Mouse (Mus musculus): ENCODE results near the gene Sar1b. TPM values are rescaled to one million over a fixed set of nuclear protein-coding genes. Genes with fewer than 3 reads are reported as not detected.

Sar1b gene
- polyA plus RNA-seq, 1 experiment from 2014 or later, result 121 TPM

DNA sequence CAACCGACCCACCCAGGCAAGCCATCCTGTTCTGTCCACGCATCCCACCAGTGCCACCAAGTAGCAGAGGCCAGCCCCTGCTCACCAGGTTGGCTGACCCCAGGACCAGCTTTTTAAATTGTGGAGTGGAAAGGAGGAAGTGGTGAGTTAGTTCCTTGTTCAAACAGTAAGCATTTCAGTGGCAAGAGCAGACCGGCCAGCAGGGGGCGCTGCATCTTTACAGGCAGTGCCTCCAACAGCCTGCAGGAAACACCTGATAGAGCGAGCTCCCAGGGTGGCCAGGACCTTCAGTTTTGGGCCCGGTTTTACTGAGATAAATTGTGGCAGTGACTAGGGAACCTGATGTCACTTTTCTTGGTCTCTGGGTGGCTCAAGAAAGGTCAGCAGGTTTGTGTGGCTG, 54.3 kb downstream of the Sar1b start:
- no peak overlapping the region for H3K27ac ChIP-seq
- H3K4me3 ChIP-seq, result no peak overlapping the region
- H3K9me3 ChIP-seq, result no peaks in the 10 kb centered on the region
- no peak for ATAC-seq (ENCODE audit: insufficient number of reproducible peaks, low FRiP score, low TSS enrichment, low read depth)
- H3K9ac ChIP-seq, result no peak overlapping the region
- H3K36me3 ChIP-seq, result peaks cover 73% of the 10 kb centered on the region
- WGBS, result 29% methylated on average over 6 of the region's 6 CpGs
- no peak overlapping the region for H3K4me2 ChIP-seq
- H3K4me1 ChIP-seq, result no peaks in the 10 kb centered on the region
- no peaks in the 10 kb centered on the region for H3K27me3 ChIP-seq

DNA sequence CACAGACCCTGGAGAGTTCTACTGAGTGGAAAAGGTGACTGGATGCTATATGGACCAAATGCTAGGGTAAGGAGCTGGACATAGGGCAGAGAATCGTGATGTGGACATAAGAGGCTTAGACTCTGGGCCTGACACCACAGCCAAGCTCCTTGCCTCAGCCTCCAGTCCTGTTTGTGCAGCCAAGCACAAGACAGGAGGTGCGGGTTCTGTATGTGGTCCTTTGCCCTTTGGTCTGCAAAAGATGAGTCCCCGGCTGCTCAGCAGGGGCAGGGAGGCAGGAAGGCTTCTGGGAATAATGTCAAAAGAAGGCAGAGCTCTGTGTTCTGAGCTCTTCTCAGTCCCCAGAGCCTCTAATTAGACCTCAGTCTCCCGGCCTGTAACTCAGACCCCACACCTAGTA, 55.4 kb downstream of the Sar1b start:
- H3K9me3 ChIP-seq, result no peaks in the 10 kb centered on the region
- H3K4me2 ChIP-seq, result no peak overlapping the region
- H3K9ac ChIP-seq, result no peak overlapping the region
- no peaks in the 10 kb centered on the region for H3K27me3 ChIP-seq
- no peak overlapping the region for H3K27ac ChIP-seq
- ATAC-seq (ENCODE audit: insufficient number of reproducible peaks, low FRiP score, low TSS enrichment, low read depth), result no peak
- peaks cover 73% of the 10 kb centered on the region for H3K36me3 ChIP-seq
- H3K4me3 ChIP-seq, result no peak overlapping the region
- 86% methylated on average over 4 of the region's 4 CpGs for WGBS
- 0 out of 2 replicates have a peak, but pooled peaks cover 1% of the 10 kb centered on the region for H3K4me1 ChIP-seq

DNA sequence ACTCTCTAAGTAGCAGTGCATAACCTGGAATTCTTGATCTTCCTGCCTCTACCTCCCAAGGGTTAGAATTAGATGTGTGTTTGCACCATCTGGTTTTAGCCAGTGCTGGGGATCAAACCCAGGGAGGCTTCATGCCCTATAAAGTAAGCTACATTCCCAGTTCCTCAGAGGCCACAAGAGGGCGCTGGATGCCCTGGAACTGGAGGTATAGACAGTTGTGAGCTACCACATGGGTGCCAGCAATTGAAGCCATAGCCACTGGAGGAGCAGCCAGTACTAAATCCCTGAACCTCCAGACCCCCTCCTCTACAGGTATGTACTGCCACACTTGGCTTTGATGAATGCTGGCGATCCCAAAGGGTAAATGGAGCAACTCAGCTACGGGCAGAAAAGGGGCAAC, 56.5 kb downstream of the Sar1b start:
- no peak for ATAC-seq (ENCODE audit: insufficient number of reproducible peaks, low FRiP score, low TSS enrichment, low read depth)
- no peaks in the 10 kb centered on the region for H3K27me3 ChIP-seq
- WGBS, result 82% methylated on average over 3 of the region's 3 CpGs
- no peak overlapping the region for H3K4me2 ChIP-seq
- peaks cover 73% of the 10 kb centered on the region for H3K36me3 ChIP-seq
- no peak overlapping the region for H3K9ac ChIP-seq
- H3K9me3 ChIP-seq, result no peaks in the 10 kb centered on the region
- 0 out of 2 replicates have a peak, but pooled peaks cover 3% of the 10 kb centered on the region for H3K4me1 ChIP-seq
- no peak overlapping the region for H3K4me3 ChIP-seq
- H3K27ac ChIP-seq, result no peak overlapping the region

DNA sequence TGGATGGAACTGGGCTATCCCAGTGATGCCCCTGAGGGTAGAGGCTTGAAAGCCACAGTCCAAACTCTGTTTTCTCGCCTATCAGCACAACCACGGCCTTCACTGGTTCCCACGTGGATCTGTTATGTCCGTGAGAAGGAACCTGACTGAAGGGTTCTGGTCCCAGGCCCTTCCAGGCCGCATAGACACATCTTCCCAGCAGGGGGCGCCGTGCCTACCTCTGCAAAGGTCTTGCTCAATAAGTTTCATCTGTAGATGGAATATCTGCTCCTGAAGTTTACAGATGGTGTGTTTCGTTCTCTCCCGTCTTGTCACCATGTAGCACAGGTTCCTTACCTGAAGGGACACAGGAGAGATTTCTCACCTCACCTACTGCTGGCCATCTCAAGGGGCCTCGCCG, 57.4 kb downstream of the Sar1b start:
- Histone ChIP-seq H3K36me3 (peaks cover 74% of the 10 kb centered on the region), H3K27ac (no peak overlapping the region), H3K9me3 (no peaks in the 10 kb centered on the region), H3K4me3 (no peak overlapping the region), H3K9ac (no peak overlapping the region), H3K27me3 (no peaks in the 10 kb centered on the region), H3K4me1 (0 out of 2 replicates have a peak, but pooled peaks cover 3% of the 10 kb centered on the region), H3K4me2 (no peak overlapping the region)
- ATAC-seq (ENCODE audit: insufficient number of reproducible peaks, low FRiP score, low TSS enrichment, low read depth), result no peak
- 36% methylated on average over 11 of the region's 11 CpGs for WGBS

DNA sequence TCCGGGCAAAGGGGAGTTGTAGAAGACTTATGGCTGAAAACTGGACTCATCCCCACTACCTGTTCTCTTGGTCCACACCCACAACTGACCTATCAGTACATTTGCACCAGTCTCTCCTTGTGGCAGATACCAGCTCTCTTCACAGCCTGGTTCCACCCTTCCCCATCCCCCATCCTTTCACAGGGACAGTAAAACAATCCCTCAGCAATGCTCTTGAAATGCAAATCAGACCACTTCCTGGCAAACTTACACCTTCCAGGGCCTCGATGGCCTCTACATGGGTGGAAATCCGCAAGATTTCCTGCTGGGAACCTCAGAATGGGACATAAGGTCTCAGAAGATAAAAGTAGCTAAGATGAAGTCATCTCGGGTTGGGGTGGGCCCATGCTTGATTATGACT, 59.2 kb downstream of the Sar1b start:
- Histone ChIP-seq H3K4me1 (0 out of 2 replicates have a peak, but pooled peaks cover 3% of the 10 kb centered on the region), H3K9ac (no peak overlapping the region), H3K4me3 (no peak overlapping the region), H3K27ac (no peak overlapping the region), H3K27me3 (no peaks in the 10 kb centered on the region), H3K9me3 (no peaks in the 10 kb centered on the region), H3K36me3 (peaks cover 74% of the 10 kb centered on the region), H3K4me2 (no peak overlapping the region)
- ATAC-seq (ENCODE audit: insufficient number of reproducible peaks, low FRiP score, low TSS enrichment, low read depth), result no peak
- 31% methylated on average over 4 of the region's 4 CpGs for WGBS

DNA sequence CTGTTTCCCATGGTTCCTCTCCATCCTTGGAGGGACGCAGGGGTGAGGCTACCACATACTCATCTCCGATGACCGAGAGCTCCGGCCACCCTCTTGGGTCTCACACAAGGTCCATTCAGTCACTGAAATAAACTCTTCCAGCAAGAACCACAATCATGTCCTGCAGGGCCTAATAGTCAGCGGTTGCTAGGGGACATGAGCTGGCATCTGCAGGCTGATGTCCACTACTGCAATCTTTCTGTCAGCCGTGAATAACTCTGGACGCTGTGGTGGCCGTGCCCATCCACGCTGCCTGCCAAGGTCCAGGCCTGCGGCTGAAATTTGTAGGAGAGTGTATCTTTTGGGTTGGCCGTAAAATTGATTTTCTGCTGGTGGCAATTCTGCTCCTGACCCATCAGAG, 59.8 kb downstream of the Sar1b start:
- Histone ChIP-seq H3K9ac (no peak overlapping the region), H3K9me3 (no peaks in the 10 kb centered on the region), H3K27ac (no peak overlapping the region), H3K4me3 (no peak overlapping the region), H3K4me1 (0 out of 2 replicates have a peak, but pooled peaks cover 3% of the 10 kb centered on the region), H3K4me2 (no peak overlapping the region), H3K36me3 (peaks cover 77% of the 10 kb centered on the region), H3K27me3 (no peaks in the 10 kb centered on the region)
- 81% methylated on average over 11 of the region's 11 CpGs for WGBS
- ATAC-seq (ENCODE audit: insufficient number of reproducible peaks, low FRiP score, low TSS enrichment, low read depth), result no peak

DNA sequence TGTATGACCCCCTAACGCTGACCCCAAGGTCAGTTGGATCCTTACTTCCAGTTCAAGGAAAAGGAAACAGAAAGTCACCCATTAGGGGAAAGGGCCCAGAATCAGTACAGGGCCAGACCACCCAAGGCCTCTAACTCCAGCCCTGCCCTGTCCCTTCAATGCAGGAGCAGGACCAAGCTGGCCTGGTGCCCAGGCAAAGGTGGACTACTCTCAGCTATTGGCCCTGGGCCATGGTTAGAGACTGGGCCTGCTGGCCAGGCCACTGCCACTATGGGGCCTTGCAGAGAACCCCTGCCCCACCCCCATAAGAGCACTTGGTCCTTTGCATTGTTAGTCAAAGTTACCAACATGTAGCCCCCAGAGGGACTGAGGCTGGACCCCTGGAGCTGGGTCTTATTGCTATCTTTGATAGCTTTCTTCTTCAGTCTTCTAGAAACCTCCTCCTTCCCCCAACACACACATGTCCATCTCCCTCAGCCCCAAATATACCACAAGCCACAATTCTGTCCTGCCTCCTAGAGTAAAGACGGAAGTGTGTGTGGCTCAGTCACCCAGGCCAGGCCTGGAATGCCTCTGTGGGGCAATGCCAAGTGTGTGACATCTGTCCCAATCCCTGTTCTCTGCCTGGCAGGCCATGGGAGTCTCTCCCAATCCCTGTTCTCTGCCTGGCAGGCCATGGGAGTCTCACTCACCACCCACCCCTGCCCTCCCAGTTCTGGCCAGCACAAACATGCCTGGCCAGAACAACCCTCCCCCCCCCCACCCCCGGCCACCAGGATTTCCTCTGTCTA, 60.7 kb downstream of the Sar1b start:
- 88% methylated on average over 3 of the region's 3 CpGs for WGBS
- Histone ChIP-seq H3K27me3 (no peaks in the 10 kb centered on the region), H3K4me2 (no peak overlapping the region), H3K9me3 (no peaks in the 10 kb centered on the region), H3K4me3 (no peak overlapping the region), H3K4me1 (0 out of 2 replicates have a peak, but pooled peaks cover 3% of the 10 kb centered on the region), H3K27ac (no peak overlapping the region), H3K9ac (no peak overlapping the region), H3K36me3 (peaks cover 74% of the 10 kb centered on the region)
- no peak for ATAC-seq (ENCODE audit: insufficient number of reproducible peaks, low FRiP score, low TSS enrichment, low read depth)

DNA sequence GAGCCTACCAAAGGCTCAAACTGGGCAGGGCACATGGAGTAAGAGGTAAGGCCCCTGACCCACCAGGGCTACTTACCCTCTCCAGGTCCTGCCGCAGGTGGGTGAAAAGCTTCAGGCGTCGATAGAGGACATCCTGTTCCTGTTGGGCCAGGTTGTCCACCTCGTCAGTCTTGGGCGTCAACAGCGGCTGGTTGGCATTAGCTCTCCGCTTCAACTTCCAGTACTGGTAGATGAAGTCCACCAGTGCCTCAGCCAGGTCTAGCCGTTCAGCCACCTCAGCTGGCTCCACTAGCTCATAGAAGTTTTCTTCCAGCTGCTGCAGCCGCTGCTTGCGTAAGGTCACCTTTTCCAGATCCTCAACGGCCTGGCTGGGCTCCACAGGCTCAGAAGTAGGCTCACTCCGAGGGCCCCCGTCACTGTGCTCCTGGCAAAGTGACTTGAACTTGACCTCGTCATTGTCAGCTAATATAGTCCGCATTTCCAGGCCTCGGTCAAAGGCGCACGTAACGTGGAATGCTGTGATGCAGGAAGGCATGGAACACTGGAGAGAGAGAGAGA, 61.5 kb downstream of the Sar1b start:
- no peak for ATAC-seq (ENCODE audit: insufficient number of reproducible peaks, low FRiP score, low TSS enrichment, low read depth)
- H3K36me3 ChIP-seq, result peaks cover 73% of the 10 kb centered on the region
- 85% methylated on average over 19 of the region's 19 CpGs for WGBS

DNA sequence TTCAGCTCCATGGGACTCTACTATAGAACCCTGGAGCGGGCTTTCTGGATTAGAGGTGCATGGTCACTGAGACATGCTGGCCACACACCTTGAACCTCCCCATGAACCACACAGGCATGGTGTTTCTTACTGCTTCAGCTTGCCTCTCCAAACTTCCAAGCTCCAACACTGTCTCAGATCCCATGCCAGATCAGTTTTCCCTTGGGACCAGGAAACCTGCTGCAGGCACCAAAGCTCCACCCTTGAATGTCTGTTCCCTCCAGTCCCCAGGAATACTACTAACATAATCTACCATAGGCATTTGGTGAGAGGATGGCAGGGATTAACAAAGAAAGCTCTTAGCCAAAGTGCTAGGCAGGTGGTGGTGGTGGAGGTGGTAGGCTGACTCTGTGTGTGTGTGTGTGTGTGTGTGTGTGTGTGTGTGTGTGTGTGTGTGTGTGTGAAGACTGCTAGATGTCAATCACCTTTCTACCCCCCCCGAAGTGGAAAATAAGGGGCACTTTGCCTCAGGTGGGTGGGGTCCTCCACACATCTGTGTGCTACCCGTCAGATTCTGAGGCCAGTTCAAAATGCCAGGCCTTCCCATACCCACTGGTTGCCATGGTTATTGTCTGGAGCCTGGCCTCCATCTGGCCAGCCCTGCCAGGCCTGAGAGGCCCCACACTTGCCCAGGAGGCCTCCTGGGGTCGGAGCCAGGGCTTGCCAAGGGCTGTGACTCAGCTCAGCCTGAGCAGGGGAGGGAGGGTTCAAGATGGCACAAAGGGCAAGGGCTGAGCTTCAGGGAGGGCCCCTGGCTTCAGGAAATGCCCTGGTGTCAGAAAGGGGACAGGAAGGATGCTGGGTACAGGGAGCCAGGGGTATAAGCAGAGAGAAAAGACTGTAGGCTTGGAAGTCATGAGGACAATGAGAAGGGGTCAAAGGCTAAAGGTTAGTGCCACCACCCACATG, 68.7 kb downstream of the Sar1b start:
- peaks cover 7% of the 10 kb centered on the region for H3K4me1 ChIP-seq
- 74% methylated on average over 4 of the region's 4 CpGs for WGBS
- H3K4me2 ChIP-seq, result no peak overlapping the region
- no peak overlapping the region for H3K27ac ChIP-seq
- ATAC-seq (ENCODE audit: insufficient number of reproducible peaks, low FRiP score, low TSS enrichment, low read depth), result 0 out of 2 replicates have a peak, but pooled peaks have one; percentile 48
- no peaks in the 10 kb centered on the region for H3K9me3 ChIP-seq
- no peak overlapping the region for H3K9ac ChIP-seq
- peaks cover 61% of the 10 kb centered on the region for H3K36me3 ChIP-seq
- H3K4me3 ChIP-seq, result no peak overlapping the region
- no peaks in the 10 kb centered on the region for H3K27me3 ChIP-seq

More for the DNA sequence above, 61.5 kb downstream of the Sar1b start:
- H3K4me2 ChIP-seq, result no peak overlapping the region
- no peaks in the 10 kb centered on the region for H3K9me3 ChIP-seq
- no peak overlapping the region for H3K9ac ChIP-seq
- H3K4me3 ChIP-seq, result no peak overlapping the region
- H3K27me3 ChIP-seq, result no peaks in the 10 kb centered on the region
- H3K27ac ChIP-seq, result no peak overlapping the region
- H3K4me1 ChIP-seq, result 0 out of 2 replicates have a peak, but pooled peaks cover 3% of the 10 kb centered on the region

DNA sequence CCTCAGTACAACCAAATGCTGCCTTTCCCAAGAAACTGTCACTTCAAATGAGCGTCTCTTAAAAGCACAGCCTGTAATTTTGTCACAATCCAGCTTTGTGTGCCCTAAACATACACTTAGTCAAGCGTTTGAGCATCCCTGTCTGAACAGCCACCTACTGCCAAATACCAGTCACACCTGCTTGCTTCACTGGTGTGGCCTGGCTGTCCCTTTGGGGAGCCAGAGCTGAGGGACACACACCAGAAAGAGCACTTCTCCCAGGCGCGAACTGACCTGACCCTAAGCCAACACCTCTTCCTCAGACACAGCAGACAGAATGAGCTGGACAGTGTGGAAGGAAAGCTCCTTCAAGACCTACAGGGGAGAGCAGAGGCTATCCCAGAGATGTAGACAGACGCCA, 69.5 kb downstream of the Sar1b start:
- peaks cover 57% of the 10 kb centered on the region for H3K36me3 ChIP-seq
- ATAC-seq (ENCODE audit: insufficient number of reproducible peaks, low FRiP score, low TSS enrichment, low read depth), result no peak

DNA sequence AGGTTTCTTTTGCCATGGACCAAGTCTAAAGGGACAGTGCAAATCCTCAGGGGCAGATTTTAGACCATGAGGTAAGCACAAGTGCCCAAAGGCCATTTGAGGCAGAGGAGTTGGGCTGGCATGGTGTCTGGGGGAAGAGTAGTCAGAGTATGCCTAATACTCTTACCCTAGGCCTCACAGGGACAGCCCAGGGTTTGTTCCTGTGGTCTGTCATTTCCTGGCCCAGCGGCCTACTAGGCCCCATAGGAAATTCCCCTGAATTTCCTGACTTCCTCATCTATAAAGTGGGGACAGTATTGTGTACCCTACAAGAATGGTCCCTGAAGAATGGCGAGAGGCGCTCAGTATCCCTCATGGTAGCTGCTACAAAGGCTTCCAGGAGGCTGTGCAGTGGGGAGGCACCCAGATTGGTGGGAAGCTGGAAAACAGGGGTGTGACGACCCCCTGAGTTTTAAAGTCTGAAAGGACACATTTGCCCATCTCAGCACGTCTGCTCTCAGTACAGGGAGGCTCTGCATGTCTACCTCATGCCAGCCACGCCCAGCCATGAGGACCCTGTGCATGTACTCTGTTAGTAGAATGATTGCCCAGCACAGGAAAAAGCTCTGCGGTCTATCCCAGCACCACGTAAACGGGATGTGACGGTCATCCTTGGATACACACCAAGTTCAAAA, 70.0 kb downstream of the Sar1b start:
- no peak overlapping the region for H3K9ac ChIP-seq
- 83% methylated on average over 10 of the region's 10 CpGs for WGBS
- H3K36me3 ChIP-seq, result peaks cover 57% of the 10 kb centered on the region
- H3K4me3 ChIP-seq, result no peak overlapping the region
- no peak overlapping the region for H3K4me2 ChIP-seq
- H3K27me3 ChIP-seq, result no peaks in the 10 kb centered on the region
- H3K4me1 ChIP-seq, result peaks cover 9% of the 10 kb centered on the region
- H3K27ac ChIP-seq, result no peak overlapping the region
- ATAC-seq (ENCODE audit: insufficient number of reproducible peaks, low FRiP score, low TSS enrichment, low read depth), result no peak
- H3K9me3 ChIP-seq, result no peaks in the 10 kb centered on the region

More for the DNA sequence above, 69.5 kb downstream of the Sar1b start:
- H3K4me3 ChIP-seq, result no peak overlapping the region
- H3K9me3 ChIP-seq, result no peaks in the 10 kb centered on the region
- H3K27me3 ChIP-seq, result no peaks in the 10 kb centered on the region
- H3K4me1 ChIP-seq, result peaks cover 9% of the 10 kb centered on the region
- H3K27ac ChIP-seq, result no peak overlapping the region
- no peak overlapping the region for H3K9ac ChIP-seq
- 74% methylated on average over 5 of the region's 5 CpGs for WGBS
- H3K4me2 ChIP-seq, result no peak overlapping the region

All from limb, embryonic 15.5 days (tissue).